Mouse (Mus musculus): ENCODE data around the gene Hap1.

- TF ChIP-seq CTCF (IDR thresholded peaks at IDR 0.05; ENCODE audit: extremely low read depth, insufficient read depth, insufficient read length, insufficient replicate concordance) (no peak), POLR2A (IDR thresholded peaks at IDR 0.05; ENCODE audit: low read depth, low read length) (no peak)
Measured at GRCm38 (mm10) chr11:100375127-100375526, 19.2 kb upstream of the Hap1 start.

Data from spleen, adult 2 months (tissue).